Mouse (Mus musculus) adrenal gland, adult 18-20 months (tissue): ENCODE data around the gene Pla2g2c. TPM values are rescaled to one million over a fixed set of nuclear protein-coding genes. Genes with fewer than 3 reads are reported as not detected.

Experiments used
- DNase-seq, 2 experiments: peaks; one replicate each; pipeline ENCODE4 v3.0.0; 2021 to 2022; ENCODE audit warnings: low spot score in 2 of 2
- total RNA-seq, 2 experiments: library from RNA; stranded (reverse); gene quantifications; 1 replicate in 1 of 2; 2 replicates in 1 of 2; pipeline ENCODE4 v1.2.3; 2021

The Pla2g2c gene
- total RNA-seq, 2 experiments from 2014 or later: 0.19 TPM; not detected in 1

DNA sequence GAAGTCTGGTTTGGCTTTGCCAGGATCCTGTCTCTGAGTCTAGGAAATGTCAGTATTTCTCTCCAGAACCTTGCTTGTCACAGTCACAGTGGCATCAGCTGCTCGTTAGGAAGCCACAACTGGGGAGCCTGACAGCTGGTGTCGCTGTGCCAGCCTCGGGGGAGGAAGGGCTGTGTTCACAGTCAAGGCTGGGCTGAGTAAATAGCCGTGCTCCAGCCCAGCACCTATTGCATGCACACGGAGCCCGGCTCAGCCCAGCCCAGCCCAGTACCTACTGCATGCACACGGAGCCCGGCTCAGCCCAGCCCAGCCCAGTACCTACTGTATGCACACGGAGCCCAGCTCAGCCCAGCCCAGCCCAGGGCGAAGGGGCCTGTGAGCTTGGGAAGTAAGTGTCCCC, 23.3 kb downstream of the Pla2g2c start:
- DNase-seq: no peak

- peak; percentile 38 to 41 for DNase-seq
Measured at GRCm38 (mm10) chr4:138748369-138749072, 23.9 kb downstream of the Pla2g2c start.

- no peak for DNase-seq
Measured at GRCm38 (mm10) chr4:138752603-138753002, 28.0 kb downstream of the Pla2g2c start.

GRCm38 (mm10) chr4:138753608-138754007, 29.0 kb downstream of the Pla2g2c start:
- DNase-seq: no peak

DNA sequence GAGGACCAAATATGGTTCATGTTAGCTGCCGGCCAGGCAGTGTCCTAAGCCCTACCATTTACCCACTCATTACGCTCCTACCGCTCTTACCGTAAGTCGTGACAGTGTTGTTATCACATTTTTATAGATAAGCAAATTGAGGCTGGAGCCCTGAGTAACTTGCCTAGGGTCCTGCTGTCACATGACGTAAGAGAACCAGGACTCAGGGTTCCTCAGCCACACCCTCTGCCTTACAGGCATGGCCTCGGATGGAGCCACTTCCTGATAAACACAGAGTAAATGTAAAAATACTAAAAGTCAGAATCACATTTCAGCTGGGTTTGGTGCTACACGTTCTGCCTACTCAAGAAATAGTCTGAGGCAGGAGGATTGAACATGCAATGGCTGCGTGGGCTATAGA, 29.8 kb downstream of the Pla2g2c start:
- no peak for DNase-seq

DNA sequence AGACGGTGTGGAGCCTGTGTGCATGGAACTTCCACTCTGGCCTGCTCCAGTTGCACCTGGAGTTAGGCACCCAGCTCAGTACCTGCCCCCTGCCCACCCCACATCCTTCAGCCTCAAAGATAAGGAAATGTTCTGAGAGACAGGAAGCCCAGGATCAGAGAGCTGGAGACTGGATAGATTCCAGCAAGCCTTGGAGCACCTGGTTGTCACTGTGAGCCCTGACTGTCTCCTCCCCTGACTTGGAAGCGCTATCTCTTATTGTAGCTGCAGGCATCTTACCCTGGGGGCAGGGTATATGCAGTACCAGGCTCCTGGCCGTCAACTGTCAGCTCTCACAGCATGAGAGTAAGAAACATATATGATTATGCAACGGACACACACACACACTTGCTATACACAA, 30.8 kb downstream of the Pla2g2c start:
- DNase-seq: no peak

DNA sequence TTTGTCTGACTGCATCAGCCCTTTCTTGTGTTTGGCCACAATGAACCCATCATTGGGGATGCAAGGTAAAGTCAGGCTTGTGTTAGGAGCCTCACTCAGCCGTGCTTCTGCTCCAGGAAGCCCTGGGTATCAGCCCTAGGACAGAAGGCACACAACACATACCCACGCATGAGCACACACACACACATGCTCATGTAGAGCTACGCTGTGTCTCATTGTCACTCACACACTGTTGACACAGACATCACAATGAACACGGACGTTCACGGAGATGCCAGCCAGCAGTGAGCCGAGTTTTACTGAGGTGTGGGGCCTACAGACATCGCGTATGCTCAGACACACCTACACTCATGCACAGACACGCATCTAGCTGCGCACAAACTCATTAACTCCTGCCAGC, 31.4 kb downstream of the Pla2g2c start:
- DNase-seq: no peak

DNA sequence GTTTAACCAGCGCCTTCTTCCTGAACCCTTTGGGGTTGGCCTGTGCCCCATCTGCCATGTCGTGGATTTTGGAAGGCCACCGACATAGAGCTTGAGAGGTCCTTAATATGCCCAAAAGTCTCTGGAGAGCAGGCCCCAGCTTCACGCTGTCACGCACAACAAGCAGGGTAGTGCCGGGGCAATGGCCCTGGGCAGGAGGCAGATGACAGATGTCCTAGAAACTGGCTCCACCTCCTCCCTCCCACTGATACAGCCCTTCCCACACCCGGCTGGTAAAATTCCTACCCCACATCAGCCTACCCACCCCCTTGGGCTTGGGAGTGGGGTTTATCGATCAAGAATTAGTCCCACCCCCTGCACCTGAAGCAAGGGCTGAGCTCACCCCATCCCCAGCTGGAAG, 32.8 kb downstream of the Pla2g2c start, which contains the start of gene Pla2g2f:
Gene Pla2g2f, minus strand, starts transcription at position 211 of the 400 bp plus-strand sequence.
- peak in 1 of 2 experiments; percentile 29 for DNase-seq

GRCm38 (mm10) chr4:138762266-138762665, 37.7 kb downstream of the Pla2g2c start:
- no peak for DNase-seq

DNA sequence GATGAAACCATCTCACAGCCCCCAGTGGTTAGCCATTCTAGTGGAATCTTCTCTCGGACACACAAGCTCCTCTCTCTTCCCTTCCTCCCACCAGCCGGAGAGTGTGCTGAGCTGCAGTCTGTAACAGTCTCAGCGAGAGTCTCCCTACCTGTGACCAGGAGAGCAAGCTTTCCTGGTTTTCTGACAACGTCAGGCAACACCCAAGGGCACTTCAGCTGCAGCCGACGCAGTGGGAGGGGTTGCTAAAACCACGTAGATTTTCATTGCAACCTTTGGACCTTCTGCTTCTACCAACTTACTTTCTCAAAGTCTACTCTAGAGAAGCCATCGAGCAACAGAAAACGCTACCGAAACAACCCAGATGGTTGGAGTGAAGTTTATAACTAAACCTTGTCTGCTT, 47.4 kb downstream of the Pla2g2c start:
- no peak for DNase-seq

DNA sequence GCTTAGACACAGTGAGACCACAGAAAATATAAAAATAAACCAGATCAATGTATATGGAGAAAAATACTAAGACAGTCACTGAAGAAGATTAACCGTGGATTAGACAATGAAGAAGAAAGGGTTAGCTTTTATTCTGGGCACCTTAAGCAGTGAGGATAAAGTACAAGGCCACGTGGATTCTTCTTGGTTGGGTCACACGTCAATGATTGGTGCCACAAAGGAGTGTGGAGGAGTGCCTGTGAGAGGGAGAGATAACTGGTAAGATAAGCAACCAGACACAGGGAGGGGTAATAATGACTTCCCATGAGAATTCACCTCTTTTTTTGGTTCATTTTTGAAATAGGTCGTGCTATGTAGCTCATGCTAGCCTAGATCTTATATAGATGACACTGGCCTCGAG, 47.8 kb downstream of the Pla2g2c start:
- DNase-seq: no peak

- DNase-seq: no peak
Measured at GRCm38 (mm10) chr4:138775435-138775834, 50.8 kb downstream of the Pla2g2c start, which contains the start of gene Pla2g2d. Gene Pla2g2d, plus strand, starts transcription at chr4:138775735.

DNA sequence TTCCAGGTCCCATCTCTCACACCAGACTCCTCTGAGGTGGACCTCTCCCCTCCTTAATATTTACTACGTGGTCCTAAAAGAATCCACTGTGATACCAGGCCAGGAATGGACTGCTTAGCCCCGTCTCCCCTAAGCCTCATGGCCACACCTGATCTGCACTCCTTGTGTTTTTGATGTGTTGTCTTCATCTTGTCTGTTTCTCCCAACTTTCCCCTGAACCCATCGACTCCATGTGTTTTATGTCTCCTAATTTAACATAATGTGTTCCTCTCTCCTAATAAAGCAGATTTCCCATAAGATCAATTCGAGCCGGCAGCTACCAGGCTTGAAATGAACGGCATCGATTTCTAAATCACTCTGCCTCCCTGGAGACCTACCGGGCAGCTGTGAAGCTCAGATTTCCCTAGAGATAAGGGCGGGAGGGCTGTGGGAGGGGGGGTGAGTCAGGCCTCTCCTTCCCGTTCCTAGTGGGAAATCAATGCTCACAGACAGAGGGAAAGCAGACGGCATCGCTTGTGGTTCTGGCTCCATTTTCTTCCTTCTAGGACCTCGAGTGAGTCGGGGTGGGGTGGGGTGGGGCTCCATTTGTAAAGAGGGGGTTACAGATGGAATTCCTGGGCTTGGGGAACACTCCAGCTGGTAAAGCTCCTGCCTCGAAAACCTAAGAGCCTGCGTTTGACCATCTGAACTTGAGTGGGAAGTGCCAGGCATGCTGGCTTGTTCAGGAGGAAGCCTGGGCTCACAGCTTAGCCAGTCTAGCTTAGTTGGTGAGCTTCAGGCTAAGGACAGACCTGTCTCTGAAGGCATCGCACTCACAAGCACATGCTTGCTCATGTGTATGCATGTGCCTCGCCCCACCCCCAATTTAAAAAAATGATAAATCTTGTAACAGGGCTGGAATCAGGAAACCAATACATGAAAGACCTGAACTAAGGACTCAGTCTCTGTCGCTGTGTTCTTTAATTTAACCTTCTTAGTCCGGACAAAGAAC, 53.1 kb downstream of the Pla2g2c start:
- no peak for DNase-seq

DNA sequence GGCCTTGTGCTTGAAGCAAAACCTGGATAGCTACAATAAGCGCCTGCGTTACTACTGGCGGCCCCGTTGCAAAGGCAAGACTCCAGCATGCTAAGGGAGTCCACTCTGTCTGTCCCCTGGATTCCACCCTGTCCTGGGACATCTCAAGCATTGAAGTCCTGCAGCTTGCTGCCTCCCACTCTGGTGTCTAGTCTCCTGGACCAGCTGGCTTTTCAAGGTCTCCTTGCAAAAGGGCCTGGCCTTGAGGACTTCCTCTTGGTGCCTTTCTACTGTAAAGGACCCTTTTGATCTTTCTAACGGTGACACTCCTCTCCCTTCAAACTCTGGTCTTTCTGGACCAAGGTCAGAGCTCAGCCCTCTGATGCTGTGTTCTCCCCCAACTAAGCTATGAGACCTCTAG, 55.7 kb downstream of the Pla2g2c start:
- DNase-seq: no peak

DNA sequence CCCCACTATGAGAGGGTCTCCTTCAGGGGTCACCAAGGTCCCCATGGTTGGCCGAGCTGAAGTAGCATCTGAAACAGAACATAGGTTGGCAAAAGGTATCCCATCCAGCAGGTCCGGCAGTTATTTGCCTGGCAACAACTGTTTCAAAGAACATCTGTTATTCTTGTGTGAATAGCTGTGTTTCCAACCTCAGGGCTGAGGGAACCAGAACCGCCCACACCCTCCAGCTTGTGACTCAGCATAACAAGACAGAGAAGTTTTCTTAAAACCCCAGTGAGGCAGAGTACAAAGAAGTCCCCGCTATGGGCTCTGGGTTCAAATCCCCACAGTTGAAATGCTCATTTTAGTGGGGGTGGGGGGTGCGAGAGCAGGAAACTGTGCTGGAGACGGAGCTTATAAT, 57.5 kb downstream of the Pla2g2c start:
- DNase-seq: peak in 1 of 2 experiments; percentile 7

- no peak for DNase-seq
Measured at GRCm38 (mm10) chr4:138785721-138786120, 61.1 kb downstream of the Pla2g2c start.

GRCm38 (mm10) chr4:138786141-138786540, 61.5 kb downstream of the Pla2g2c start:
- no peak for DNase-seq

- DNase-seq: no peak
Measured at GRCm38 (mm10) chr4:138788381-138788780, 63.8 kb downstream of the Pla2g2c start.

DNA sequence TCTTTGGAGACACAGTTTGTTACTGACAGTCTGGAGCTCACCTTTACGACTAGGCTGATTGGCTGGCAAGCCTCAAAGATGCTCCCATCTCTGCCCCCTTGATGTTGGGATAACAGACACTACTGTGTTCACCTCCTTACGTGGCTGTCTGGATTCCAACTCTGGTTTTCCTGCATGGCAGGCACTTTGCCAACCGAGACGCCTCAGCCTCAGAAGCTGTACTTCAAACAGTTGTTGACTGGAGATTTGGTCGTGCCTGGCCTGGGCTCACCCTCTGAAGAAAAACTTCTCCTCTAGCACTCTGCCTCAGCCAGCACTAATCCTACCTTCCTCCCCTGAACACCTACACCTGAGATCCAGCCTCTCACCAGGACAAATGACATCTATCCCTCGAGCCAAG, 66.9 kb downstream of the Pla2g2c start:
- DNase-seq: no peak

DNA sequence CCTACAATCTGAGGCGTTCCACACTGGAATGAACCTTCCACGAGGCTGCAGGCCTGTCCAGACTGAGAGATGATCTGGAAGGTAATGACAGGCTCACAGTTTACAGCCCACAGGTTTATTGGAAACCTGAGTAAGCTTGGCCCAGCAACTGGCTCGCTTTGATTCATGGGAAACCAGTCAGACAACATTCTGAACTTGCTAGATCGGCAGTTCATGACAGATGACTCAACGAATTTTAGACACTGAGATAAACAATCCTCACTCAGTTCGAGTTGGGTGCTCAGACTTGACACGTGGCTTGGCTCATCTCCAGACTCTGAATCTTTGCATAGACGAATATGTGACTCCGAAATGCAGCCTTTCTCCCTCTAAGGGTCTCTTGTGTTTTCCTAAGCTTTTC, 68.0 kb downstream of the Pla2g2c start:
- no peak for DNase-seq

GRCm38 (mm10) chr4:138793276-138793675, 68.7 kb downstream of the Pla2g2c start:
- peak; percentile 23 to 38 for DNase-seq

GRCm38 (mm10) chr4:138794344-138794743, 69.8 kb downstream of the Pla2g2c start:
- no peak for DNase-seq
